Mouse (Mus musculus): ENCODE measurements around the gene Itm2b. TPM values are rescaled to one million over a fixed set of nuclear protein-coding genes. Genes with fewer than 3 reads are reported as not detected.

The Itm2b gene
- polyA plus RNA-seq, 1 experiment from 2014 or later = 754 TPM

DNA sequence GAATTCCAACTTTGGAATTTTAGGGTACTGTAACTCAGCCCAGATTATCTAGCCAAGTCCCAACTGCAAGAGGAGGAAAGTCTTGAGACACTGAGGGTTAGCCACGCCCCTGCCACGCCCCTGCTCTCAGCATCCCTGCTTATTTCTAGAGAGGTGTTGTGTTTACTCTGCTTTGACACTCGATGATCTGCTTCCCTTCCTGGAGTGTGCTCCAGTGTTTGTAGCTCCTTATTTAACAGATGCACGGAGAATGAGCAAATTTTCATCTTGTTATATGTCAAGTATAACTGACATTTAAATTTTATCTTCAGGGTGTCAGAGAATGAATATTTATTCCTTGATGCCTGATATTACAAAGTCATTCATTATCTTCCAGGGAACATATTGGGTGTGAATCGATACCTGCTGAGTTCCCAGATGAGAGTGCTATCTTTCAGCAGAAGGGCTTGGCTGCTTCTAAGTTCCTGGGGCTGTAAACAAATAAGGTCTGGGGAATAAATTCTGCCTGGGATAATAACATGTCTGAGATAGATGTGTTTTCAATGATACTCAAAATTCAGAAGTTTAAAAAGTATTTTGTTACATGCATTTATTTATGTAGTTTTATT lies 35.2 kb upstream of the Itm2b start:
- 28% methylated on average over 5 of the region's 5 CpGs for WGBS
- peak; percentile 76 for ATAC-seq

DNA sequence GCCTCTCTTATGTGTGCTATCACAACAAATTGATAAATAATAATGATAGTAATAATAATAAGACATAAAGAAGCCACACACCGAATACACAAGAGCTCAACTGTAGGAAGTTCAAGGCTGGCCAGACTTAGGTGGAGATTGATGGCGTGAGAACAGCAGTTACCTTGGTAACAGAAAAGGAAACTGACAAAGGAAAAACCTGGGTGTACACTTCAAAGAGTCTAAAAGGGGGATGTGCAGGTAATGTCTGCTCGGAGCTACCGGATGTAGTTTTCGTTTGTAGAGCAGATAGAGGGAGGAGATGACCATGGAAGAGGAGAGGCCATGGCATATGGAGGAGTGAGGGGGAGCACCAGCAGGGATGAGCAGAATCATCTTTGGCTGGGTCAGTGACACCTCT lies 31.4 kb upstream of the Itm2b start:
- DNase-seq (ENCODE audit: low spot score) = no peak
- no peak overlapping the region for H3K4me2 ChIP-seq (ENCODE audit: low read length)
- H3K9me3 ChIP-seq (replicated peaks; ENCODE audit: control insufficient read depth, low read length) = no peaks in the 10 kb centered on the region
- no peak for ATAC-seq
- H3K4me1 ChIP-seq (ENCODE audit: control insufficient read depth, insufficient read depth, low read length) = peaks cover 4% of the 10 kb centered on the region; the same call in 1 of the 2 replicates
- H3K27ac ChIP-seq (ENCODE audit: low read depth, low read length) = no peak overlapping the region
- 87% methylated on average over 5 of the region's 5 CpGs for WGBS
- no peaks in the 10 kb centered on the region for H3K36me3 ChIP-seq (ENCODE audit: control insufficient read depth, insufficient read depth, low read length)
- H3K27me3 ChIP-seq (replicated peaks; ENCODE audit: control insufficient read depth, insufficient read depth, low read length) = no peaks in the 10 kb centered on the region
- no peak overlapping the region for H3K4me3 ChIP-seq (ENCODE audit: low read depth, low read length)
- H3K9ac ChIP-seq (ENCODE audit: low read length) = no peak overlapping the region

More for the DNA sequence above, 35.2 kb upstream of the Itm2b start:
- Histone ChIP-seq H3K4me2 (ENCODE audit: low read length) (no peak overlapping the region), H3K4me1 (ENCODE audit: control insufficient read depth, insufficient read depth, low read length) (peaks cover 4% of the 10 kb centered on the region; the same call in 1 of the 2 replicates), H3K9me3 (replicated peaks; ENCODE audit: control insufficient read depth, low read length) (no peaks in the 10 kb centered on the region), H3K27me3 (replicated peaks; ENCODE audit: control insufficient read depth, insufficient read depth, low read length) (no peaks in the 10 kb centered on the region), H3K36me3 (ENCODE audit: control insufficient read depth, insufficient read depth, low read length) (no peaks in the 10 kb centered on the region), H3K9ac (ENCODE audit: low read length) (no peak overlapping the region), H3K27ac (ENCODE audit: low read depth, low read length) (peak overlapping the region; percentile 29; the same call in 1 of the 2 replicates), H3K4me3 (ENCODE audit: low read depth, low read length) (no peak overlapping the region)
- peak; percentile 68 for DNase-seq (ENCODE audit: low spot score)

- Histone ChIP-seq H3K9ac (ENCODE audit: low read length) (no peak overlapping the region), H3K9me3 (replicated peaks; ENCODE audit: control insufficient read depth, low read length) (no peaks in the 10 kb centered on the region), H3K27me3 (replicated peaks; ENCODE audit: control insufficient read depth, insufficient read depth, low read length) (no peaks in the 10 kb centered on the region), H3K4me1 (ENCODE audit: control insufficient read depth, insufficient read depth, low read length) (peaks cover 4% of the 10 kb centered on the region; the same call in 1 of the 2 replicates), H3K4me2 (ENCODE audit: low read length) (no peak overlapping the region), H3K4me3 (ENCODE audit: low read depth, low read length) (no peak overlapping the region), H3K27ac (ENCODE audit: low read depth, low read length) (no peak overlapping the region), H3K36me3 (ENCODE audit: control insufficient read depth, insufficient read depth, low read length) (no peaks in the 10 kb centered on the region)
- 35% methylated on average over 13 of the region's 13 CpGs for WGBS
- ATAC-seq (peak; percentile 32; the same call in 1 of the 2 replicates), DNase-seq (ENCODE audit: low spot score) (peak; percentile 28)
These were observed 30.4 kb upstream of the Itm2b start for GRCm38 (mm10) chr14:73415376-73416035.

- no peaks in the 10 kb centered on the region for H3K27me3 ChIP-seq (replicated peaks; ENCODE audit: control insufficient read depth, insufficient read depth, low read length)
- H3K27ac ChIP-seq (ENCODE audit: low read depth, low read length) = no peak overlapping the region
- H3K4me1 ChIP-seq (ENCODE audit: control insufficient read depth, insufficient read depth, low read length) = no peaks in the 10 kb centered on the region
- no peaks in the 10 kb centered on the region for H3K9me3 ChIP-seq (replicated peaks; ENCODE audit: control insufficient read depth, low read length)
- ATAC-seq (no peak), DNase-seq (ENCODE audit: low spot score) (no peak)
- H3K4me3 ChIP-seq (ENCODE audit: low read depth, low read length) = no peak overlapping the region
- H3K36me3 ChIP-seq (ENCODE audit: control insufficient read depth, insufficient read depth, low read length) = no peaks in the 10 kb centered on the region
- WGBS = 95% methylated on average over 1 of the region's 1 CpGs
- H3K9ac ChIP-seq (ENCODE audit: low read length) = no peak overlapping the region
- H3K4me2 ChIP-seq (ENCODE audit: low read length) = no peak overlapping the region
These were observed 26.6 kb upstream of the Itm2b start for GRCm38 (mm10) chr14:73411729-73412128.

- Histone ChIP-seq H3K36me3 (ENCODE audit: control insufficient read depth, insufficient read depth, low read length) (no peaks in the 10 kb centered on the region), H3K4me2 (ENCODE audit: low read length) (no peak overlapping the region), H3K9ac (ENCODE audit: low read length) (no peak overlapping the region), H3K27me3 (replicated peaks; ENCODE audit: control insufficient read depth, insufficient read depth, low read length) (no peaks in the 10 kb centered on the region), H3K4me3 (ENCODE audit: low read depth, low read length) (no peak overlapping the region), H3K27ac (ENCODE audit: low read depth, low read length) (no peak overlapping the region), H3K9me3 (replicated peaks; ENCODE audit: control insufficient read depth, low read length) (no peaks in the 10 kb centered on the region), H3K4me1 (ENCODE audit: control insufficient read depth, insufficient read depth, low read length) (no peaks in the 10 kb centered on the region)
- 78% methylated on average over 3 of the region's 3 CpGs for WGBS
- ATAC-seq = no peak
- no peak for DNase-seq (ENCODE audit: low spot score)
These were observed 25.0 kb upstream of the Itm2b start for GRCm38 (mm10) chr14:73410083-73410482.

GRCm38 (mm10) chr14:73408223-73408845 lies 23.2 kb upstream of the Itm2b start:
- Histone ChIP-seq H3K9ac (ENCODE audit: low read length) (no peak overlapping the region), H3K27me3 (replicated peaks; ENCODE audit: control insufficient read depth, insufficient read depth, low read length) (no peaks in the 10 kb centered on the region), H3K36me3 (ENCODE audit: control insufficient read depth, insufficient read depth, low read length) (no peaks in the 10 kb centered on the region), H3K4me1 (ENCODE audit: control insufficient read depth, insufficient read depth, low read length) (no peaks in the 10 kb centered on the region), H3K9me3 (replicated peaks; ENCODE audit: control insufficient read depth, low read length) (no peaks in the 10 kb centered on the region), H3K4me2 (ENCODE audit: low read length) (no peak overlapping the region), H3K4me3 (ENCODE audit: low read depth, low read length) (no peak overlapping the region), H3K27ac (ENCODE audit: low read depth, low read length) (no peak overlapping the region)
- ATAC-seq (no peak), DNase-seq (ENCODE audit: low spot score) (no peak)
- WGBS = 87% methylated on average over 4 of the region's 4 CpGs

DNA sequence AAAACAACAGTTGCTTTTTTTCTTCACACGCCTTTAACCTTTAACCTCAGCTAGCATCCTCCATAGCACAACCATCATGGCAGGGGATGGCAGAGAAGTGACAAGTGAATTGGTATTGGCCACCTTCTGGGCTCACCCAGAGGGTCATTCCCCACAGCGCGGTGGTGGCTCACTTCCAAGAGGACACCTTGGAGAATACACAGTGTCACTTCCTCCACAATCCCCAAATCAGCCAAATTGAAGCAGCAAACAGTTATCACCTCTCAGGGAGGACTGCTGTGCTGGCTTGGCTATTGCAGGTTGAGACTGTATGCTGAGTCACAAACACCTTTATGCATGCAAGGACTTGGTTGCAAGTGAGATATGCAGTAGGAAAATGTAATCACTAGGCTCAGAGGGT lies 18.9 kb upstream of the Itm2b start:
- Histone ChIP-seq H3K36me3 (ENCODE audit: control insufficient read depth, insufficient read depth, low read length) (no peaks in the 10 kb centered on the region), H3K4me3 (ENCODE audit: low read depth, low read length) (no peak overlapping the region), H3K27ac (ENCODE audit: low read depth, low read length) (no peak overlapping the region), H3K4me2 (ENCODE audit: low read length) (no peak overlapping the region), H3K9me3 (replicated peaks; ENCODE audit: control insufficient read depth, low read length) (no peaks in the 10 kb centered on the region), H3K4me1 (ENCODE audit: control insufficient read depth, insufficient read depth, low read length) (no peaks in the 10 kb centered on the region), H3K27me3 (replicated peaks; ENCODE audit: control insufficient read depth, insufficient read depth, low read length) (no peaks in the 10 kb centered on the region), H3K9ac (ENCODE audit: low read length) (no peak overlapping the region)
- WGBS = 76% methylated on average over 3 of the region's 3 CpGs
- ATAC-seq (no peak), DNase-seq (ENCODE audit: low spot score) (no peak)

DNA sequence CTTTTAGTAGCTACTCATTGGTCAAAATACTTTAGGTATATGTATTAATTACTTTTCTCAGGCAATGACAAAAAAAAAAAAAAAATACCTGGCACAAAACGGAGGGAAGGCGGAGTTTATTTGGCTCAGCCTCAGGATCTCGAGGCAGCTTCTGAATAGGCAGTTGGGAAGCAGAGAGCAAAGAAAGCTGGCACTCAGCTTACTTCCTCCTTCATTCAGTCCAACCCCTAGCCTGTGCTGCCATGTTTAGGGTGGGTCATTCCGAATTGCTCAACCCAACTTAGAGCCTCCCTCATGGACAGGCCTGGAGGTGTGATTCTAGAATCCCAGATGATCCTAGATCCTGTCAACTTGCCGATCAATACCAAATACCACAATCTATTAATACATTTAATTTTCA lies 18.3 kb upstream of the Itm2b start:
- DNase-seq (ENCODE audit: low spot score) = peak; percentile 57
- 47% methylated on average over 5 of the region's 5 CpGs for WGBS

More for the DNA sequence above, 18.3 kb upstream of the Itm2b start:
- ATAC-seq = peak; percentile 46; the same call in 1 of the 2 replicates
- Histone ChIP-seq H3K36me3 (ENCODE audit: control insufficient read depth, insufficient read depth, low read length) (no peaks in the 10 kb centered on the region), H3K9me3 (replicated peaks; ENCODE audit: control insufficient read depth, low read length) (no peaks in the 10 kb centered on the region), H3K27me3 (replicated peaks; ENCODE audit: control insufficient read depth, insufficient read depth, low read length) (no peaks in the 10 kb centered on the region), H3K9ac (ENCODE audit: low read length) (no peak overlapping the region), H3K27ac (ENCODE audit: low read depth, low read length) (no peak overlapping the region), H3K4me3 (ENCODE audit: low read depth, low read length) (no peak overlapping the region), H3K4me2 (ENCODE audit: low read length) (no peak overlapping the region), H3K4me1 (ENCODE audit: control insufficient read depth, insufficient read depth, low read length) (no peaks in the 10 kb centered on the region)

All from forebrain, embryonic 14.5 days (tissue).